Mouse (Mus musculus) macrophage (primary cell): ENCODE measurements around the gene Gm20683. TPM values are rescaled to one million over a fixed set of nuclear protein-coding genes. Genes with fewer than 3 reads are reported as not detected.

Source experiments
- H3K27ac ChIP-seq: fragments of 350-480 bp; formaldehyde crosslinking; 2 replicates; pipeline ENCODE4 v1.9.0; 2021
- H3K36me3 ChIP-seq: fragments of 350-480 bp; formaldehyde crosslinking; 2 replicates; pipeline ENCODE4 v1.9.0; 2021; ENCODE audit errors: inconsistent target
- H3K4me3 ChIP-seq: fragments of 350-480 bp; formaldehyde crosslinking; 2 replicates; pipeline ENCODE4 v1.9.0; 2021; ENCODE audit errors: inconsistent target
- H3K79me2 ChIP-seq: fragments of 350-480 bp; formaldehyde crosslinking; 2 replicates; pipeline ENCODE4 v1.9.0; 2021; ENCODE audit errors: inconsistent target
- WGBS: methylation state at CpG from one replicate; pipeline ENCODE4 v1.1.7; 2026; ENCODE audit warnings: inconsistent platforms; ENCODE audit not compliant: missing documents; 5-methylcytosine and 5-hydroxymethylcytosine counted together
- polyA plus RNA-seq: library from polyadenylated mRNA; stranded (reverse); fragments of 250-400 nt; gene quantifications from 3 replicates; pipeline ENCODE4 v1.2.4, GENCODE M21; 2018; ENCODE audit warnings: inconsistent platforms

Gm20683 gene
- polyA plus RNA-seq, 1 experiment from 2014 or later: 0.09 TPM

DNA sequence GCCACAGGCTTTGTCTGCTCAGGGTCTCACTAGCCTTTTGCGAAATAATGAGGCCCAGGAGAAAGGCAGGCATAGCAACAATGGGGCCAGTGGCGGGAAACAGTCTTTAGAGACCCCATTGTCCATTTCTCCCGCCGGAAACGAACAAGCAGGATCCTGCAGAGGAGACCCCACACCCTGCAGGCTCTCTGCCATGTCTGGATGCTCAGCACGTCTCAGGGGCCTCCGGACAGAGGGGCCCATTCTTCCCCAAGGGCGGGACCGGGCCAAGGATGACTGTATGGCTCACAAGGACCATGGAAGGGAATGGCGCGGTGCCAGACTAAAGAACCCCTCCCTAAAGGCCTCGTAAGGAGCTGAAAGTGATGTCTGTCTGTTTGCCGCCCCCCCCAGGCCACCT, 47.4 kb downstream of the Gm20683 start:
- 96% methylated on average over 13 of the region's 13 CpGs for WGBS
- no peak overlapping the region for H3K27ac ChIP-seq
- H3K36me3 ChIP-seq: peaks cover 7% of the 10 kb centered on the region; the same call in 1 of the 2 replicates
- H3K79me2 ChIP-seq: peaks cover 15% of the 10 kb centered on the region; the same call in 1 of the 2 replicates
- no peak overlapping the region for H3K4me3 ChIP-seq

DNA sequence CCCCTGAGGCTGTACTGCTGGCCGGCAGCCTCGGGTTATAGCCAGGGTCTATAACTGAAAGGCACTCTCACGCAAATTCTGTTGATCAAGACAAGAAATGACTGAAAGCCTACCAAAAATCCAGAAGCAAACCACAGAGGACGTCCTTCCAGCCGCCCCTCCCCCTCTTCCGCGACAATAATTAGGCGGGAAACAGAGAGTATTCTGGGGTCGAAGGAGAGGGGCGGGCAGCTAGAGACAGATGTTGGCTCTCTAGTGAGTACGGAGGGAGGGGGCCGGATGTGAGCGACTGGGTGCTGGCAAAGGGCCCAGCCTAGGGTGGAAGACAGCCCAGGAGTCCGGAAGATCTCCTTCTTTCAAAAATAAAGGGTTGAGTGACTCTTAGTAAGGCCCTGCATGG, 48.9 kb downstream of the Gm20683 start, which contains the start of gene Fam173a:
Gene Fam173a, minus strand, starts transcription at position 287 of the 400 bp plus-strand sequence.
- H3K36me3 ChIP-seq: peaks cover 14% of the 10 kb centered on the region; the same call in 1 of the 2 replicates
- 0% methylated on average over 14 of the region's 14 CpGs for WGBS
- H3K4me3 ChIP-seq: peak within 1 kb of the TSS; percentile 91
- peak within 1 kb of the TSS; percentile 78 for H3K27ac ChIP-seq
- peaks cover 15% of the 10 kb centered on the region; the same call in 1 of the 2 replicates for H3K79me2 ChIP-seq

DNA sequence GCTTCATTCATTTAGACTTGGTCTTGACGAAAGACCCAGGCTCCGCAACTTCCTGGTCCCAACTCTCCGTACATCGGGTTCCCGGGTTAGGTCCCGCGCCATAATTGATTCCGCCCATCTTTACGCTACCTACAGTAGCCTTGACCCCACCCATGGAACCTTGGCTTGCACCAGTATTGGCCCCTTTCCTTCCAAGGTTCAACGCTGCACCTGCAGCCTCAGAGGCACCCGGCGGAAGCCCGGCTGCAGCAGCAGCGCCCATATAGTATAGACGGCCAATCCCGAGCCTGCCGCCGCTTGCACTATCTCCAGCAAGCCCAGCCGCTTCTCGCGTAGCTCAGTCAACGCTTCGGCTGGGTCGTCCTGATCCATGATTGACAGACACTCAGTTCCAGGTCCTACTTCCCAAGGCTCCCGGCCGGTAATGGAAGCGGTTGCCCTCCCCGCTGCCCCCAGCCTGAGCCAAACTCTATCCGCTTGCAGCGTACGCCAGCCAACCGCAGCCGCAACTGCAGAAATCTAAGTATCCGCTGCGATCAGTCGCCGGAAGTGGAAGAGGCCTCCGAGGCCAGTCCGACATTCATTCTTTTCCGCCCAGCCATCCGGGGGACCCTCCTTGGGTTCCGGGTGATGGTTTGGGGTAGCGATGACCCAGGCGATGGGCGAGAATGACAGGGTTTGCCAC, 49.6 kb downstream of the Gm20683 start:
- WGBS: 1% methylated on average over 42 of the region's 45 CpGs
- peaks cover 15% of the 10 kb centered on the region; the same call in 1 of the 2 replicates for H3K79me2 ChIP-seq

DNA sequence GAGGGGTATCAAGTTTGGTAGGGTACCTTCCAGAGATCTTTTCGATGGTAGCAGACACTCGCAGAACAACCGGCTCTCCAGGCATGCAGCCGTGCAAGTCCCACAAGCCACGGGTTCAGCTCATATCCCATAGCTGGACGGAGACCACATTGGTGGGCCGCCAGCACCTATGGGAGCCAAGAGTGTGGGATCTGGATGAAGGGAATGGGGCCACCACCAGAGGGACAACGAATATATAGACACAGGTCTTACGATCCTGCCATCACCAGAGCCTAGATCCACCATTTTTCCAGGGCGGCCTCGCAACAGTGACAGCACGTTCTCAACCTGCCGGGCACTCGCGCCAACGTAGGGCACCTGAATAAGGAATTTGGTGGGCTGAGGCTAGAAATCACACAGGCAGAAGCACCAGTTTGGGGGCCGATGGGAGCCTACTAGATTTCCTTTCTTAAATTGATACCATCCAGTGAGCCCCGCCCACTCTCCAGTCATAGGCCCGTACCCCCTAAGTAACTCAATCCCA, 50.2 kb downstream of the Gm20683 start:
- peak overlapping the region; percentile 78 for H3K27ac ChIP-seq
- 28% methylated on average over 19 of the region's 19 CpGs for WGBS
- H3K36me3 ChIP-seq: peaks cover 14% of the 10 kb centered on the region; the same call in 1 of the 2 replicates
- peaks cover 15% of the 10 kb centered on the region; the same call in 1 of the 2 replicates for H3K79me2 ChIP-seq
- H3K4me3 ChIP-seq: peak overlapping the region; percentile 91

More for the DNA sequence above, 49.6 kb downstream of the Gm20683 start:
- Histone ChIP-seq H3K4me3 (peak overlapping the region; percentile 91), H3K27ac (peak overlapping the region; percentile 78), H3K36me3 (peaks cover 14% of the 10 kb centered on the region; the same call in 1 of the 2 replicates)

DNA sequence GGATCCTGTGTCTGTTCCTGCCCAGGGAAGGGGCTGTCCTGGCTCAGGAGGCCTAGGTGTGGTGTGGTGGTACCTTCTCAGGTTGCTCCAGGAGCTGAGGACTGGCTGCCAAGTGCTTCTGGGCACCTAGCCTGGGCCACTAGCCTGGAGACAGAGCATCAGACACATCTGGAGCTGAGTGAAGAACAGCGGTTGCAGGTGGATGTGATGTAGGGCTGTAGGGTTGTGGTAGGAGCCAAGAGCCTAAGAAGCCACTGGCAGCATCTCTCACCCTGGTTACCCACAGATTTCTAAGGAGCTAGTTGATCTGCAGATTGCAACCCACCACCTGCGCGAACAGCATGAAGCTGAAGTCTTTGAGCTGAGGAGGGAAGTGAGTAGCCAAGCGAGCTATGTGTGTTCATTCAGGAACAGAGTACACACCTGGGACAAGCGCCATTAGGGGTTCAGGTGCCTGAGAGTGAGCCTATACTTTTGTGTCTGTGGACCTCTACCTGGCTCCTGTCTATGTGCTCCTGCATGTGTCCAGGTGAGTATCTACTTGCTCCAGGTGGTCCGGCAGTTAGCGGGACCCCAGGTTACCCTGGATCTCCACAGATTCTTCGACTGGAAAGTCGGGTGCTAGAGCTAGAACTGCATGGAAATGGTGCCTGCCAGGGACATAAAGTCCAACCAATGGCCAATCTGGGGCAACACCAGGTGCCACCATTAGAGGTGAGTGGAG, 54.6 kb downstream of the Gm20683 start:
- H3K79me2 ChIP-seq: peaks cover 23% of the 10 kb centered on the region; the same call in 1 of the 2 replicates
- no peak overlapping the region for H3K4me3 ChIP-seq
- no peak overlapping the region for H3K27ac ChIP-seq
- WGBS: 98% methylated on average over 9 of the region's 9 CpGs
- peaks cover 23% of the 10 kb centered on the region for H3K36me3 ChIP-seq

DNA sequence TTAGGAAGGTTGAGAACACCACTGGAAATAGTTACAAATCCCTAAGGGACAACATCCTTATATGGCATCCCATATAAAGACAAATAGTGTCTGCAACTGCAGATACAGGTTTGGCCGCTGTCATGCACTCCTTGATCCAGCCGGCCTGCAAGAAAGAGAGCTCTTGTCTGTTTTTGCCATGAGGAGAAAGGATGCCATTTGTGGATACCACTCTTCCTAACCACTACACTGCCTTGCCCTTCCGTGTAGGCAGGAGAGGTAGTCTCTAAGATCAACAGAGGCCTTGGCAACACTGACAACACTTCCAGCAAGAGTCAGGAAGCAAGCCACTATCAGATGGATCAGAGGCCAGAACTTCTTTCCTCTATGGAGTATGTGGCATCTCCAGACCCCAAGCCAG, 55.3 kb downstream of the Gm20683 start, which contains the start of gene Ccdc78:
Gene Ccdc78, plus strand, starts transcription at position 301 of the 400 bp plus-strand sequence.
- Histone ChIP-seq H3K4me3 (peak within 1 kb of the TSS; percentile 68), H3K27ac (peak within 1 kb of the TSS; percentile 48), H3K79me2 (peaks cover 17% of the 10 kb centered on the region; the same call in 1 of the 2 replicates), H3K36me3 (peaks cover 29% of the 10 kb centered on the region)
- WGBS: 87% methylated on average over 3 of the region's 3 CpGs

DNA sequence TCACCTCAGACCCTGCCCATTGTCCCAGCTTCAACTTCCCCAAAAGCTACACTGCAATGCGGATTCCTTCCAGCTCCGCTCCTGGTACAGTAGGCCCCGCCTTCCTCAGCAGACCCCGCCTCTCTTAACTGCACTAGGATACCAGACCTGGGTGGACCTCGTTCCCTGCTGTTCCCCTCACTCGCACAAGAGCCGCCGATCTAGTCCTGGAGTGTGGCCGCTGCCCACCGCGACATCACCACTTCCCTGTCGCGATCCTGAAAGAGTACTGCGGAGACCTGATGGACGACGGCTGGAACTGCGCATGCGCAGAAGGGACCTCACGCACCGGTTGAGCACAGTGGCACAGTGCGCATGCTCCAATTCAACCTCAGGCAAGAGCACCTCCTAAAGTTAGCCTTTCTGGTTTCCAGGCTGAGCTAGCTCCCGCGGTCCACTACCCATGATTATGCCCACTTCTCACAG, 56.2 kb downstream of the Gm20683 start, which contains the start of gene Haghl:
Gene Haghl, minus strand, starts transcription at position 393 of the 465 bp plus-strand sequence.
- Histone ChIP-seq H3K79me2 (peaks cover 9% of the 10 kb centered on the region; the same call in 1 of the 2 replicates), H3K4me3 (peak within 1 kb of the TSS; percentile 68), H3K36me3 (peaks cover 39% of the 10 kb centered on the region), H3K27ac (peak within 1 kb of the TSS; percentile 48)
- 0% methylated on average over 23 of the region's 23 CpGs for WGBS

Other genes with a start within 250 kb of the Gm20683 start
- not detected in 3 replicates for gene Gng13, start 124.6 kb downstream of the Gm20683 start, polyA plus RNA-seq
- 0.80 to 5.9 TPM (median 1.1 TPM) in 3 replicates for gene Chtf18, start 114.3 kb downstream of the Gm20683 start, polyA plus RNA-seq
- gene Rpusd1, start 114.1 kb downstream of the Gm20683 start, polyA plus RNA-seq: 5.9 to 11.6 TPM (median 7.3 TPM) in 3 replicates
- gene Mslnl, start 105.7 kb downstream of the Gm20683 start, polyA plus RNA-seq: not detected in 3 replicates
- gene Msln, start 87.4 kb downstream of the Gm20683 start, polyA plus RNA-seq: not detected in 3 replicates
- gene Narfl, start 68.0 kb downstream of the Gm20683 start, polyA plus RNA-seq: 19.4 to 20.9 TPM (median 19.5 TPM) in 3 replicates
- gene Haghl, start 56.1 kb downstream of the Gm20683 start, polyA plus RNA-seq: 10.9 to 28.1 TPM (median 26.5 TPM) in 3 replicates
- not detected in 3 replicates for gene Ccdc78, start 55.2 kb downstream of the Gm20683 start, polyA plus RNA-seq
- gene Fam173a, start 48.9 kb downstream of the Gm20683 start, polyA plus RNA-seq: 12.9 to 59.3 TPM (median 54.8 TPM) in 3 replicates
- not detected in 3 replicates for gene AC134908.4, start 46.1 kb downstream of the Gm20683 start, polyA plus RNA-seq
- gene Metrn, start 44.6 kb downstream of the Gm20683 start, polyA plus RNA-seq: 3.0 to 22.9 TPM (median 8.0 TPM) in 3 replicates
- gene Fbxl16, start 32.7 kb downstream of the Gm20683 start, polyA plus RNA-seq: 0.13 to 0.33 TPM (median 0.32 TPM) in 3 replicates
- gene Wdr24, start 18.1 kb downstream of the Gm20683 start, polyA plus RNA-seq: 8.8 to 13.8 TPM (median 9.0 TPM) in 3 replicates
- gene Jmjd8, start 12.9 kb downstream of the Gm20683 start, polyA plus RNA-seq: 15.2 to 28.3 TPM (median 18.9 TPM) in 3 replicates
- 74.2 to 109 TPM (median 78.5 TPM) in 3 replicates for gene Stub1, start 8.4 kb downstream of the Gm20683 start, polyA plus RNA-seq
- 0.16 to 0.97 TPM in 2 of 3 replicates, not detected in the other for gene Rhbdl1, start 4.5 kb downstream of the Gm20683 start, polyA plus RNA-seq
- 20.6 to 24.8 TPM (median 22.4 TPM) in 3 replicates for gene Rhot2, start 3.1 kb upstream of the Gm20683 start, polyA plus RNA-seq
- 1.5 to 2.9 TPM (median 2.5 TPM) in 3 replicates for gene Wdr90, start 19.7 kb upstream of the Gm20683 start, polyA plus RNA-seq
- gene Mcrip2, start 27.0 kb upstream of the Gm20683 start, polyA plus RNA-seq: 5.6 to 15.2 TPM (median 7.1 TPM) in 3 replicates
- gene Mettl26, start 33.3 kb upstream of the Gm20683 start, polyA plus RNA-seq: 3.3 to 5.5 TPM (median 5.2 TPM) in 3 replicates
- gene Wfikkn1, start 39.1 kb upstream of the Gm20683 start, polyA plus RNA-seq: 0.13 to 0.32 TPM (median 0.20 TPM) in 3 replicates
- gene Rab40c, start 78.0 kb upstream of the Gm20683 start, polyA plus RNA-seq: 13.7 to 21.8 TPM (median 16.8 TPM) in 3 replicates
- 33.1 to 43.2 TPM (median 35.1 TPM) in 3 replicates for gene Pigq, start 103.2 kb upstream of the Gm20683 start, polyA plus RNA-seq
- gene Nhlrc4, start 103.2 kb upstream of the Gm20683 start, polyA plus RNA-seq: not detected in 3 replicates
- not detected in 3 replicates for gene A930017K11Rik, start 110.8 kb upstream of the Gm20683 start, polyA plus RNA-seq
- gene Capn15, start 144.0 kb upstream of the Gm20683 start, polyA plus RNA-seq: 5.2 to 13.5 TPM (median 5.9 TPM) in 3 replicates
- gene Rab11fip3, start 227.8 kb upstream of the Gm20683 start, polyA plus RNA-seq: 5.3 to 7.6 TPM (median 6.3 TPM) in 3 replicates
- gene Decr2, start 248.6 kb upstream of the Gm20683 start, polyA plus RNA-seq: 19.8 to 24.2 TPM (median 23.4 TPM) in 3 replicates